Mouse (Mus musculus) intestine, postnatal 0 days (tissue): Measurements from ENCODE around the gene Tmub2. TPM values are rescaled to one million over a fixed set of nuclear protein-coding genes. Genes with fewer than 3 reads are reported as not detected.

ENCODE experiments used
- ATAC-seq: fragments of 200-750 bp; cut with Nextera tagmentation; 2 replicates; pipeline ENCODE4 v1.8.0; 2017; ENCODE audit warnings: mild to moderate bottlenecking, moderate TSS enrichment, moderate library complexity
- H3K27ac ChIP-seq: fragments of 300-500 bp; sonication (generic); 2 replicates; pipeline ENCODE4 v1.5.1; 2014; ENCODE audit warnings: mild to moderate bottlenecking, low read depth, low read length, moderate library complexity
- H3K27me3 ChIP-seq: fragments of 300-500 bp; sonication (generic); replicated peaks from 2 replicates; pipeline ENCODE4 v1.6.1; 2014; ENCODE audit warnings: low read length, mixed read lengths; ENCODE audit not compliant: control insufficient read depth, insufficient read depth
- H3K36me3 ChIP-seq: fragments of 300-500 bp; sonication (generic); 2 replicates; pipeline ENCODE4 v1.6.1; 2014; ENCODE audit warnings: mild to moderate bottlenecking, moderate library complexity; ENCODE audit not compliant: control insufficient read depth, insufficient read depth
- H3K4me1 ChIP-seq: fragments of 300-500 bp; sonication (generic); replicated peaks from 2 replicates; pipeline ENCODE4 v1.6.1; 2014; ENCODE audit warnings: antibody characterized with exemption, low read length, mixed read lengths; ENCODE audit not compliant: control insufficient read depth, insufficient read depth
- H3K4me2 ChIP-seq: fragments of 300-500 bp; sonication (generic); replicated peaks from 2 replicates; pipeline ENCODE4 v1.6.1; 2014; ENCODE audit warnings: low read depth, mild to moderate bottlenecking, moderate library complexity
- H3K4me3 ChIP-seq: fragments of 300-500 bp; sonication (generic); 2 replicates; pipeline ENCODE4 v1.5.1; 2014; ENCODE audit warnings: low read depth, low read length
- H3K9ac ChIP-seq: fragments of 300-500 bp; sonication (generic); 2 replicates; pipeline ENCODE4 v1.6.1; 2014; ENCODE audit warnings: mild to moderate bottlenecking, low read depth, low read length
- H3K9me3 ChIP-seq: fragments of 300-500 bp; sonication (generic); 2 replicates; pipeline ENCODE4 v1.6.1; 2016; ENCODE audit warnings: mixed run types; ENCODE audit not compliant: control insufficient read depth
- CTCF ChIP-seq: sonication (generic); IDR thresholded peaks from 2 replicates; pipeline ENCODE4 v1.5.1; 2016; ENCODE audit warnings: low read depth, mild to moderate bottlenecking, control low read depth, antibody characterized with exemption, moderate library complexity
- WGBS: fragments of 180-500 bp; shearing (Covaris S2); extraction: QIAGEN DNeasy Blood & Tissue Kit; methylation state at CpG from one replicate; pipeline ENCODE4 v1.1.7; 2014; 5-methylcytosine and 5-hydroxymethylcytosine counted together
- polyA plus RNA-seq: library from polyadenylated mRNA; unstranded; fragments of >200 nt; fragmentation: Nextera tagmentation; extraction: Ambion mirVana; gene quantifications from 2 replicates; pipeline ENCODE4 v1.2.1, GENCODE M21; 2015

Tmub2 gene
- polyA plus RNA-seq, 1 experiment from 2014 or later = 43.3 TPM

DNA sequence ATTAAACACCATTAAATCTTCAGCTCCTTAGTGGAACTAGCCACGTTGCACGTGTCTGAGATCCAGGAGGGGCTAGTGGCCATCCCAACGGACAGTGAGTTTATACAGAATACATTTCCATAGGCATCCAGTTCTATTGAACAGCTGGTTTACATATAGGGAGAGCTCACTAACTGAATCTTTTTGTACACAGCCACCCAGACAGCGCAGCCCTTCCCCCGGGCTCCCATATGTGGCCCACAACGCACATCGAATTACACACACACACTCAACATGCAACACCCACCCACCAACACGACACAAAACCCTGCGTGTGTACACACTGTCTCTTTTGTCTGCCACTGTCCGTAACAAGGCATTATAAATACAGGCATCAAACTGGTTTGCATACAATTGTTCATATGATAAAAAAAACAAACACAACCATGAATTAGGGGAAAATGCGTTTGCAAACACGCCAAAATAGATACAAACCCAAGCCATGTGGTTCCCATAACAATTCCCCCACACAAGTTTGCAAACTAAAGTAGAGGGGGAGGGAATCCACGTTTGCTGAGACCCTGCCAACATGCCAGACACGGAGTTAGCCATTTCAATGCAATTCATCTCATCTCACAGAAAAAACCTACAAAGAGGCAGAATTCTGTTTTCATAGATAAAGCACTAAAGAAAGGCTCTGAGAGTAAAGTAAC is 39.0 kb upstream of the Tmub2 start:
- no peak for TF ChIP-seq CTCF
- H3K4me3 ChIP-seq = peak overlapping the region; percentile 32
- H3K27ac ChIP-seq = no peak overlapping the region
- H3K4me1 ChIP-seq = 0 out of 2 replicates have a peak, but pooled peaks cover 3% of the 10 kb centered on the region
- no peaks in the 10 kb centered on the region for H3K27me3 ChIP-seq
- H3K4me2 ChIP-seq = peak overlapping the region; percentile 73
- H3K36me3 ChIP-seq = no peaks in the 10 kb centered on the region
- ATAC-seq = no peak
- no peaks in the 10 kb centered on the region for H3K9me3 ChIP-seq
- H3K9ac ChIP-seq = no peak overlapping the region
- WGBS = 53% methylated on average over 14 of the region's 14 CpGs

DNA sequence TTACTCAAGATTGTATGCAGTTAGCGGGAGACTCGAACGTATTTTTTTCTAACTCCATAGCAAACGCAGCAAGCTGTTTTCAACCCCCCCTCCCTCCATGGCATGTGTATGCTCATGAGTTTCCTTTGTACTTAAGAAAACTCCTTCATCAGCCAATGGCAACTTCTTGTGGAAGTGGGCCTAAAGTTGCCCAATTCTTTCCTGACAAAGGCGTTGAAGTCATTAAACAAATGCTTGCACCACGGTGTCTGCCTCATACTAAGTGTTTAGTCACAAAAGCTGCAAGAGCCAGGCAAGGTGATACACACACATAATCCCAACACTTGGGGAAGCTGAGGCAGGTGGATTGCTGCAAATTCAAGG is 38.5 kb upstream of the Tmub2 start:
- Histone ChIP-seq H3K4me3 (no peak overlapping the region), H3K27ac (no peak overlapping the region), H3K4me1 (no peaks in the 10 kb centered on the region), H3K27me3 (no peaks in the 10 kb centered on the region), H3K9ac (no peak overlapping the region), H3K9me3 (no peaks in the 10 kb centered on the region), H3K4me2 (no peak overlapping the region), H3K36me3 (no peaks in the 10 kb centered on the region)
- 66% methylated on average over 6 of the region's 6 CpGs for WGBS
- no peak for TF ChIP-seq CTCF
- ATAC-seq = no peak

DNA sequence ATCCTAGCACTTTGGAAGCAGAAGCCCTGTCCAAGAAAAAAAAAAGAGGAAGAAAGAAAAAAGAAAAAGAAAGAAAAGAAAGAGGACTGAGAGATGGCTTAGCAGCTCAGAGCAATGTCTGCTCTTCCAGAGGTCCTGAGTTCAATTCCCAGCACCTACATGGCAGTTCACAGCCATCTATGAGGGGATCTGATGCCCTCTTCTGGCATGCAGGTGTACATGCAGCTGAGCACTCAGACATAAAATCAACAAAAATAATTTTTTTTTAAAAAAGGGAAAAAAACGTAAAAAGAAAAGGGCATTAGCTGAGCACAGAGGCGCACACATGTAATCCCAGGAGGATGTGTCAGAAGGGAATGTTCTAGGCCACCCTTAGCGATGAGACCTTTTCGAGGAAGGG is 37.9 kb upstream of the Tmub2 start:
- Histone ChIP-seq H3K36me3 (no peaks in the 10 kb centered on the region), H3K9me3 (no peaks in the 10 kb centered on the region), H3K9ac (no peak overlapping the region), H3K27ac (no peak overlapping the region), H3K4me1 (no peaks in the 10 kb centered on the region), H3K27me3 (no peaks in the 10 kb centered on the region), H3K4me2 (no peak overlapping the region), H3K4me3 (no peak overlapping the region)
- no peak for ATAC-seq
- TF ChIP-seq CTCF = peak; percentile 55
- WGBS = 87% methylated on average over 4 of the region's 4 CpGs

DNA sequence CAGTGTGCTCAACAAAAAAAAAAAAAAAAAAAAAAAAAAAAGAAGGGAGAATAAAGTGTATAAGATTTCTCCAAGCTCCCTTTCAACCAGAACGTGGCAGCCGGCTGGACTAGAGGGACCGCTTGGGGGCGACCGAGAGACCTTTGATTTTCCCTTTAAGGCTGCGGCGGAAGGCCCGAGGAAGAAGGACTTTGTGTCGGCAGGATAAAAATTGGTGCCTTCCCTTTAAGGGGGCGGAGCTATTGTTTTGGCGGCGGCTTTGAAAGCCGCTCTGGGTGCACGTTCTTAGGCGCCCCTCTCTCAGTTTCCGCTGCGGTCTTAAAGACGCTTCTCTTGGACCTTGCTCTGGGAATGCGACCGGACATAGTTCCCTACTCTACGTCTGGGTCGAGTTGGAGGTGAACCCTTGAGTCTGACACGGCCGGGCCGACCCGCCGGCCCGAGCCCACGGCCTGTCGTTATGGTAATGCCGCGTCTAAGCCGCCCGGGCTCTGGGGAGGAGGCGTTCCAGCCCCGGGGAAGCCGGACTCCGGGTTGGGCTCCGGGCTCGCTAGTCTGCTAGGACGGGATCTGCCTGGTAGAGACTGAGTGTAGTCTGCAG is 36.0 kb upstream of the Tmub2 start, which contains the start of gene BC030867:
Gene BC030867, plus strand, starts transcription at position 253 of the 601 bp plus-strand sequence.
- TF ChIP-seq CTCF = peak; percentile 85
- peak; percentile 70 for ATAC-seq
- WGBS = under 1% methylated on average over 41 of the region's 41 CpGs

DNA sequence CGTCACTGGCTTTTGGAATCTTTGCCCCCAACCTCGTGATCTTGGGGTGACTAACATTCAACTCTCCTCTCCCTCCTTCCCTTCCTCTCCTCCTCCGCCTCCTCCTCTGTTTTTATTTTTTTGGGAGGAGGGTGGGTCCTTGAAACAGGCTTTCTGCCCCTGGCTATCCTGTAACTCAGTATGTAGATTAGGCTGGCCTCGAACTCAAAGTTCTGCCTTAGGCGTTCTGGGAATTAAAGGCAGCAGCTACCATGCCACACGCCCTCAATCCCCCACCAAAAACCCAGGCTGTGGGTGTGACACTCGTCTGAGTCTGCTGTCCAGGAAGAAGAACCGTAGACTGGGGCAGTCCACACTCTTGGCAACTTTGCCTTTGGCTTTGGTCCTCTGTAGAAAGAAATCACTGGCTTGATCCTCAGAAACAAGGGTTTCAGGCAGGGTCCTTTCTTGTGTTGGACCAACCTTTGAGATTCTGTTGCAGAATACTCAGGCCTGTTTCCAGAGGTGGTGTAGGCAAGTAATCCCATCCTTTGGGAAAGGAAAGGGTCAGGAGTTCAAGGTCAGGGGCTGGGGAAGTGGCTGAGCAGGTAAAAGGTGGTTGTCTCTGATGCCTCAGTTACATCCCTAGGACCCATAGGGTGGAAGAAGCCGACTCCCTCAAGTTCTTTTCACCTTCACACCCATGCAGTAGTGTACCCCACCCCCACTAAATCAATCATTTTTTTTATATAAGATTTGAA is 35.2 kb upstream of the Tmub2 start:
- H3K4me3 ChIP-seq = peak overlapping the region; percentile 69
- ATAC-seq = no peak
- H3K4me2 ChIP-seq = peak overlapping the region; percentile 94
- H3K27ac ChIP-seq = no peak overlapping the region
- 10% methylated on average over 9 of the region's 9 CpGs for WGBS
- no peaks in the 10 kb centered on the region for H3K4me1 ChIP-seq
- H3K27me3 ChIP-seq = no peaks in the 10 kb centered on the region
- peak overlapping the region; percentile 55; the same call in 1 of the 2 replicates for H3K9ac ChIP-seq
- H3K36me3 ChIP-seq = peaks cover 3% of the 10 kb centered on the region; the same call in 1 of the 2 replicates
- H3K9me3 ChIP-seq = no peaks in the 10 kb centered on the region
- no peak for TF ChIP-seq CTCF

More for the DNA sequence above, 36.0 kb upstream of the Tmub2 start, which contains the start of gene BC030867:
- Histone ChIP-seq H3K4me3 (peak within 1 kb of the TSS; percentile 69), H3K4me1 (no peaks in the 10 kb centered on the region), H3K9ac (peak within 1 kb of the TSS; percentile 55; the same call in 1 of the 2 replicates), H3K36me3 (no peaks in the 10 kb centered on the region), H3K27me3 (no peaks in the 10 kb centered on the region), H3K4me2 (peak within 1 kb of the TSS; percentile 94), H3K9me3 (no peaks in the 10 kb centered on the region), H3K27ac (no peak within 1 kb of the TSS)

DNA sequence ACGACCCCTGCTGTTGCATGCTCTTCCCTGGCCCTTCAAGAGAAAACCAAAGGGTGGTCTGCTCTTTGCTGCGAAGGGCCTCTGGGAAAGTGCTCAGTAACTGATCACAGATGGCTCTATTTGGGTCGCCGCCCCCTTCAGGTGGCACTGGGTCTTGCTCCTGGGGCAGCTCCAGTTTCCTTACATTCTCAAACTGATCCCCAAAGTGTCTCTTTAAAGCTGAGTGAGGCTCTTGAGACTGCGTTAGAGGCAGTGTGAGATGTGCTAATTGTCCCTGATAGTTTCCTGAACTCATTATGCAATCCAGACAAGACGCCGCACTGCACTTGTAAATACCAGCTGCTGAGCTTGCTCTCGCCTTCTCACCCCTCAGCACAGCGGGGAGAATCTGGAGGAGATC is 27.2 kb upstream of the Tmub2 start:
- Histone ChIP-seq H3K4me2 (no peak overlapping the region), H3K27me3 (no peaks in the 10 kb centered on the region), H3K27ac (no peak overlapping the region), H3K9me3 (no peaks in the 10 kb centered on the region), H3K4me1 (no peaks in the 10 kb centered on the region), H3K36me3 (peaks cover 22% of the 10 kb centered on the region), H3K4me3 (no peak overlapping the region), H3K9ac (no peak overlapping the region; the same call in 1 of the 2 replicates)
- WGBS = 44% methylated on average over 9 of the region's 9 CpGs
- TF ChIP-seq CTCF = peak; percentile 55
- no peak for ATAC-seq
